Mouse (Mus musculus) lung, adult 18-20 months (tissue): ENCODE results near the gene Tjap1.

ENCODE experiments used
- DNase-seq, 2 experiments: peaks; one replicate each; pipeline ENCODE4 v3.0.0; 2022; ENCODE audit warnings: mixed read lengths in 2 of 2

The Tjap1 gene

DNA sequence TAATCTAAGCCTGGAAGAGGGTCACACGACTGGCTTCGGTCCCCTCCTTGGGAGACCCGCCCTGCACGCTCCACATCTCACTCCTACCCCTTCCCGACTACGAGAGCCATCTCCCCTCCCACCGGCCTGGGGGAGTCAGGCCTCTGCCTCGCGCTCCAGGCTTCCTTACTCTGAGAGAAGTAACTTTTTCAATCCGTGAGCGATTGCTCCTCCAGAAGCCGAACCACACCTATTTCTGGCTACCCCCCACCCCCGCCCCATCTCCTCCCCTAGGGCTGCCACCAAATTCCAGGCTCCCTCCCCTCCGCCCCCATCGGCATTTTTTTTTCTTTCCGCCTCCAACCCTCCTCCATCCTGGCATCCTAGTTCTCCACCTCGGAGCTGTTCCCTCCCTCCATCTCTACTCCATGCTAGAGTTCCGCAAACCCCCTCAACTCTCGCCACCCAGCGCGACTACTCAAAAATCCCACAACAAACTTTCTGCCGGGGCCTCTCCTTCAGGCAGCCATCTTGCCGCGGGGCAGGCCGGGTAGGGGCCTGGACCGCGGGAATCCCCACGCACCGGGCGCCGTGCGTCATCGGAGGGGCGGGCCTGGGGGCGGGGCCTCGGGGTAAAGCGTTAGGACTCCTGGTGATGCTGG lies at the start of gene Tjap1:
Gene Tjap1 (minus strand): TSS at position 544 of the 641 bp plus-strand sequence.
- peak; percentile 82 to 88 for DNase-seq

DNA sequence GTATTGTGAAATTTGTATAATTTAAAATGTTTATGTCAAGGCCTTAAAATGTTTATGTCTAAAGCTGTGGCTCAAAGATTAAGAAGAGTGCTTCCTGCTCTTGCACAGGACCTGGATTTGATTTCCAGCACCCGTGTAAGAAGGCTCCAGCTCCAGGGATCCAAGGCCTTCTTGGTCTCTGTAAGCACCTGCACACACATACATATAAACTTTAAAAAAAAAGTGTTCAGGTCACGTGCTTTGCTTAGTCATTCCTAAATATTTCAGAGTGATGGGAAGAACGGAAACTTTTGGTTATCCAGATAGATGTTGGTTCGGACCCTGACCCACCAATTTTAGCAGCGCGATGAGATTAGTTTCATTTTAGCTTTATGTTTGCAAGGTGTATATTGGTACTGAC lies 45.9 kb upstream of the Tjap1 start:
- no peak for DNase-seq

- peak; percentile 97 to 99 for DNase-seq
Observed at GRCm38 (mm10) chr17:46327906-46328534, 45.2 kb upstream of the Tjap1 start, which contains the start of gene Abcc10. Gene Abcc10, minus strand, starts transcription at chr17:46328352.

DNA sequence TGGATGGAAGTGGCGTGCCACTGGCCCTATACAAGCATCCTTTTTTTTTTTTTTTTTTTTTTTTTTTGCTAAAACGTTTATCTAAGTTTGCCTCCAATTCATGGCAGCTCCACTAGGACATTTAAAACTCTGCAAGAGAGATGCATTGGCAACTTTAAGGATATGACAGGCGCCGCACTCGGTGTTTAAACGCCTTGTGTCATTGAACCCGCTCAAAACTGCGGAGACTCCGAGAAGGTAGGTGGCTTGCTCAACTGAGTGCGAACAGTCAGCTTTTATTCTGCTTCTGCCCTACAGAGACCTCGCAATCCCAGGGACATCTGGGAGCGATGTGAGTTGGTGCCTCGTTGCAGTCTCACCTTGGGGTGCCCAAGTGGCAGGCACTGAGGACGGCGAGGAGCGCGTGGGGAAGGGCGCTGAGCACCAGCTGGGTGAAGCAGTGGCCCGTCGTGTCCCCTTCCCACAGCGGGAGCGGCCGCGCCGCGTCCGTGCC lies 44.6 kb upstream of the Tjap1 start:
- DNase-seq = no peak

- no peak for DNase-seq
Observed at GRCm38 (mm10) chr17:46322046-46322823, 39.4 kb upstream of the Tjap1 start.

DNA sequence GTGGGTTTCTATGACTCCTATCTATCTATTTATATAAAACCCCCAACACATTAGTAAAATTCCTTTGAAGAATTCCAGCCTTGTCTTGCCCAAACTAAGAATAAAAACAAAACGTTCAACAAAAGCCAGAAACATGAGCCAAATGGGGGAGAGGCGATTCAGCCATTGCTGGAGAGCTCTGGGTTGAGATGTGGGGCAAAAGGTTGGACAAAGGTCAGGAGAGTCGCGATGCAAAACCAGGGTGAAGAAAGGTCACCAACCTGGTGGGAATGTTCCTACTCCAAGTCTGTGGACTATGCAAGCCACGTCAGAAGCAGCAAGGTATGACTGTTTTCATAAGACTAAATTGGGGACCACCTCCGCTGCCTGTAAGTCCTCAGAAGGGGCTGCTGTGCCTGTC lies 37.7 kb upstream of the Tjap1 start:
- no peak for DNase-seq

GRCm38 (mm10) chr17:46315813-46316212 lies 33.0 kb upstream of the Tjap1 start:
- DNase-seq = no peak

DNA sequence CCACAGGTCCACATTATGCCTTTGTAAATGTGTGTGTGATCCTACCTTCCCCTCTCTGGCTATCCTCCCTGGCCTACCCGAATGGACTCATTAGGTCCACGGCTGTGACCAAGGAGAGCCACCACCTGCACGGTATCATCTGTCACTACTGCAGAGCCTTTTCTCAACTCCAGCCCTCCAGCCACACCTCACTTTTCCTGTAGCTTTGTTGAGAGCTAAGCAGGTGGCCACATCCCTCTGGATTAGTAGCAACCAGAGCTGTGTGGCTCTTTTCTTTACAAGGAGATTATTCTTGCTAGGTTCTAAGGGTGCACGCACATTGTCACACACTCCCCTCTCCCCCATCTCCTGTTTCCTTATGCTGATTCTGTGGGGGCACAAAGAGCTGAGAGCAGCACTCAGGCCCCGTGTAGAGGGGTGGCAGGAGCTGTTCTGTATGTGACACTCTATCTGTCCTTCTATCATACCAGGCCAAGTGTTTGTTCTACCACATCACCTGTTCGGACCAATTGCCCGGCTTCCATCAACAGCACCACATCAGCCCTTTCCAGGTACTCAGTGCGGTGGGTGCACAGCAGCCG lies 30.4 kb upstream of the Tjap1 start:
- no peak for DNase-seq

DNA sequence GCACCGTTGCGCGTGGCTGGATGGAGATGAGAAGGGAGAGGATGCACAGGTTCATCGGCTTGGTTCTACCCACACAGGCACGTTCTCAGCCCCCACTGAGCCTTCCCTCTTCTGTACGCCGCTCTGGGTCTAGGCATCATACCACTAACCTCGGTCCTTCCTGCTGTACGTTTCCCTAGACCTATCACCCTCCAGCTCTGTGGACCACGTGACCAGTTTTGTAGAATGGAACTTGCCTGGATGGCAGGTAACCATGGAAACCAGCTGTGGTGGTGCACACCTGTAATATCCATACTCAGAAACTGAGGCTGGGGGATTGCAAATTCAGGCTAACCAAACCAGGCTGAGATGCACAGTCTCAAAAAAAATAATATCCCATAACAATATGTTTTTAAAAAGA lies 27.7 kb upstream of the Tjap1 start:
- DNase-seq = no peak

DNA sequence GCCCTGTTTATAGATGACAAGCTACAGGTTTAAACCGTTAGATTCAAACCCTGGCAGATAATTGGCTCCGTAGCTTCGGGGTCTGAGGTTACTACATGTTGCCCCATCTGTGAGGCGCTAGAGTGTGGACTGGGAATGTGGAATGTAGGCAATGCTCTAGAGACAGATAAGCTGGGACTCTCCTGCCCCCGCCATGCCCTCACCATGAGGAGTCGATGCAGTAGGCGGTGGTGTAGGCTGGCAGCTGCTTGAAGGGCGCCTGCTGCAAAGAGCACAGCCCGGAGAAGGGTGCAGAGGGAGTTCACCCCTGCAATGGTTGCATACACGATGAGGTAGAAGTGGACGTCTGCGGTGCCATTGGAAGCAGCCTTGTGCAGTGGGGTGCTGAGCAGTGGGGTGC lies 27.0 kb upstream of the Tjap1 start:
- DNase-seq = no peak

DNA sequence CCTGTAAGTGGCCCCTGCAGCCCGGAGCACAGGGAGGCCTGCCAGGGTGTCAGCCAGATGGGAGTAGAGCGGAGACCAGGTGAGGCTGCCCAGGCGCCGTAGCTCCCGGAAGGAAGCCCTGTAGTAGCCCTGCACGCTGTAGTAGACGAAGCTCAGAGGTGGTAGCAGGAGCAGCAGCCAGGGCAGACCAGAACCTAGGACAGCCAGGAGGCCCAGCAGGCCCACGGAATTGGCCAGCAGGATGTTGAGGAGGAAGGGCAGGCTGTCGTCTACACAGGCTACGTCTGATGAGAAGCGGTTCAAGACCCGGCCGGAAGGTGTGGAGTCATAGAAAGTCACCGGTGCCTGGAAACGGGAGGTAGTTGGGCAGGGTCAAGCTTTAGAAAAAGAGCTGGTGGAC lies 24.1 kb upstream of the Tjap1 start:
- no peak for DNase-seq

- no peak for DNase-seq
Observed at GRCm38 (mm10) chr17:46304184-46304583, 21.4 kb upstream of the Tjap1 start.

DNA sequence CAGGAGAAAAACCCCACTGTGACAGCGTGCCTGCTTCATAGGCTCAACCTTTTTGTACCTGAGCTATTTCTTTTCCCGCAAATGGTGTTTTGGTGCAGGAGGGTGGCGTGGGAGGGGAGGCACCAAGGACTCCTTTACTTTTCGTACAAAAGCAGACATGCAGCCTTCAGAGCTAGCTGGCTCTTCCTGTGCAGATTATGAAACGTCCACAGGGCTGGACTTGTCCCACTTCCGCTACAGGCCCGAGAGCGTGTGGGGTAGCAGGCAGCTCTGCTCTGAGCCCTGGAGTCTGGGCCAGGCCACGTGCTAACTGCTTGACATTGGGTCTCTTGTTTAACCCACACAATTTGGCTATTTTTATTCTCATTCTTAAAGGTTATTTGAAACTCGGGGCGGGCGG lies 19.1 kb upstream of the Tjap1 start:
- DNase-seq = no peak

DNA sequence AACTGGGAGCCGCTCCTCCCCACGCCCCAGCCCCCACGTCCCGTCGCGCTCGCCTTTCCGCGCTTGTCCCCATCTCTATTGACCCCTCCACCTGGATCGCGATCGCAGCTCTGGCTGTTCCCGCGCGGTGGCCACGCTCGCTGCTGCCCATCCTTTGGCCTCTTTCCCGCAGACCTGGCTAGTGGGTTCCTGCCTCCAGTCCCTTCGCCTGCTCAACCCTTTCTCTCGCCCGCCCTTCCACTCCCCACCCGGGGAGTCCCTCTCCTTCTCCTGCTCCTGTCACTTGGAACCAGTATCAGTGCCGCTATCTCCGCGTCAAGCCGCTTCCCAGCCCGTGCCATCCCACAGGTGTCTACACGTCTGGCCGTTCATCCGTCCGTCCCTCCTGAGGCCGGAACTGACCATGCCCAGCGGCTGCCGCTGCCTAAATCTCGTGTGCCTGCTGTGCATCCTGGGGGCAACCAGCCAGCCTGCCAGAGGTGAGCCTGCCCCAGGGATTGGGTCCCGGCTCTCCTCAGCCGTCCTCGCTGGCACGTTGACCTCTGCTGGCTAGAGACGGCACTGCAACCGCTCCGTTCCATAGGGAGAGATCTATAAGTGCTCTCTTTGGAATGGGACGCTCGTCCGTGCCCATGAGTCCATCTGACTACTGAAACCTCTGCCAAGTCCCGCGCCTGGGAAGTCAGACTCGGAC lies 15.5 kb upstream of the Tjap1 start:
- DNase-seq = peak; percentile 82 to 85

DNA sequence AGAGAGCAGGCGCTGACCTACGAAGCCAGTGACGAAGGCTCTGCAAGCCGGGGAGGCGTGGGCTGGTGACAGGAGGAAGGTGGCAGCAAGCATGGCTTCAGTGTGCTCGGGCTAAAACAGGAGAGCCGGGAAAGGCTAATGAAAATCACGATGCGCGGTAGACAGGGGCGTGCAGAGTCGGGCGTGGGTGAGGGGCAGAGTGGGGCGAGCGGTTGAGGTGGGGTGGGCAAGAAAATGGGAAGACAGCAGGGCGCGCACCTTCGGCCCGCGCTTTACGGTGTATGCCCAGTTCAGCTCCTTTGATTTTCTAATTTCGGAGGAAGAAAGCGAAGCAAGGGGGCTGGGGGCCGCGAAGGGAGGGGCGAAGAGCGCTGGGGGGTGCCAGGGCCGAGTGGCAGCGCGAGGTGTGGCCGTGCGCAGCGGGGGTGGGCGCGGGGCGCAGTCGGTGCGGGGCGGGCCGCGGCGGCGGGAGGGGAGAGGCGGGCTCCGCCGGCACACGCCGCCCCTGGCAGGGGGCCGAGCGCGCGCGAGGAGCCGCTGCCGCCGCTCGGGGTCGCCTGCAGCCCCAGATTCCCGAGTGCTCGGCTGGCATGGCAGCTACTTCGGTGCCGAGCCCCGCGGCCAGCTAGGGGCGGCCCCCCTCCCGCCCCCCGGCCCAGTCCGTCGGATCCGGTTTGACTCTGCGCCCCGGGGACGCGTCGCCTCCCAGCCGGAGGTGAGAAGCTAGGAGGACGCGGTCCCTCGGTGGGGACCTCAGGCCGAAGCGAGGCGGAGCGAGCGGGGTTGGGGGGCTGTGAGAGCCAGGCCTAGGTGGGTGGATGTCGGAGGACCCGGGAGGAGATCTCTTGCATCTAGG lies 14.8 kb upstream of the Tjap1 start, which contains the start of gene Dlk2:
Gene Dlk2 (plus strand): TSS at position 58 of the 856 bp plus-strand sequence.
- peak in 1 of 2 experiments; percentile 15 for DNase-seq

DNA sequence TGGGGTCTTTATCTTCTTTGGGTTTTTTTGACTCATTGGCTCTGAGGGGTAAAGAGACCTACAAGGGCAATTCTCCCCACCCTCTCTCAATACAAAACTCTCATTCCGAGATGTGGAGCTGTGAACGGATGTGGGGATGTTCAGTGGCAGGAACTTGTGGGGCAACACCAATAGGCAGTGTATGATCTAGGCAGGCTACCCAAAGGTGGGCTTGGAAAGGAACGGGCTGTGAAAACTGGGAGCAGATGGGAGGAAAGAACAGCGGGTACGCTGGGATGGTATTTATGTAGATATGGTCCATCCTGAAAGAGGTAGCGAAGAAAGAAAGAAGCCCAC lies 14.2 kb upstream of the Tjap1 start:
- DNase-seq = no peak

- no peak for DNase-seq
Observed at GRCm38 (mm10) chr17:46296601-46297000, 13.8 kb upstream of the Tjap1 start.

DNA sequence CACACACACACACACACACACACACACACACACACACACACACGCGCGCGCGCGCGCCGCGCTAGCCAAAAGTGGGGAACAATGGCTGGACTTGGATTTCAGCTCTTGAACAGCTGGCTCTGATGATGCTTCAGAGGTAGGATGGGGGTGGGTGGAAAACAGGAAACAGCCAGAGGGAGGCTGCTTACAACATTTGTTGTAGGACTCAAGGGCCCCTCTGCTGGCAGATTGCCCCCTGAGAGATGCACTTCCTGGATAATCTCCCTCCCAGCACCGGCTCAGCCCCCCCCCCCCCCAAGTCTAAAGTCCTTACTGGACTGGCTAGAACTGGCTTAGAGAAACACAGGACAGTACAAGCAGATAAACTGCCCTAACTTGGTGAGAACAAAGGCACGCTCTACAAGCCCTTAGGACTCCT lies 4.9 kb upstream of the Tjap1 start:
- DNase-seq = peak in 1 of 2 experiments; percentile 39

- DNase-seq = no peak
Observed at GRCm38 (mm10) chr17:46285407-46285806, 2.6 kb upstream of the Tjap1 start.

DNA sequence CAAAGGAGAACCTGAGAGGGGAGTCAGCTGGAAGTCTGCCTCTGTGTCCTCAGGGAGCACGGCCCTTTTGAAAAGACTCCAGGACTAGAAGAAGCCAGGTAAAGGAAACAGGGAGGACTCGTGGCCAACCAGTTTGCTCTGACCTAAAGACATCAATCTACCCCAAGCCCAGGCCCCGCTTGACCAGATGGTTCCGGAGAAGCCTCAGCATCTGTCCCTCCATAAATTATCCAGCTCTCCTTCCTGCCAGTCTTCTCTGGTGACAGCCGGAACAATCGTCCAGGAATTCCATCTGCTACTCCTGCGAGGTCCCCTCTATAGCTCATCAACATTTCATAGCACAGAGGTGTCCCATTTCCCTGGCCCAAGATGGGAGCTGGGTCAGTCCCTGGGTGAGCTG lies 1.8 kb upstream of the Tjap1 start:
- DNase-seq = no peak

DNA sequence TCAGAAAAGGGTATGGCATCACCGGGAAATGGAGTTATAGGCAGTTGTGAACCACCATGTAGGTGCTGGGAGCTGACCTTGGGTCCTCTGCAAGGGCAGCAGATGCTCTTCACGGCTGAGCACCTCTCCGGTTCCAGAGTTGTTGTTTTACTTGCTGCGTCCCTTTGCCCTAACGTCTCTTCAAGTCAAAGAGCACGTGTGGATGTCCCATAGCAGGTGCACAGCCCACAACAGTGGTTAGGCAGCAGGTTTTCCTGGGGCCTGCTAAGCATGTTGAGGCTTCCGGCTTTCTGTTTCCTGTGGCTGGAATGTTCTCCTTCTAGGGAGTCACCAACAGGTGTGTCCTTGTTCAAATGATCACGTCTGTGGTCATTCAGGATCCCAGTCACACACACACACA lies 1.1 kb upstream of the Tjap1 start:
- DNase-seq = no peak

DNA sequence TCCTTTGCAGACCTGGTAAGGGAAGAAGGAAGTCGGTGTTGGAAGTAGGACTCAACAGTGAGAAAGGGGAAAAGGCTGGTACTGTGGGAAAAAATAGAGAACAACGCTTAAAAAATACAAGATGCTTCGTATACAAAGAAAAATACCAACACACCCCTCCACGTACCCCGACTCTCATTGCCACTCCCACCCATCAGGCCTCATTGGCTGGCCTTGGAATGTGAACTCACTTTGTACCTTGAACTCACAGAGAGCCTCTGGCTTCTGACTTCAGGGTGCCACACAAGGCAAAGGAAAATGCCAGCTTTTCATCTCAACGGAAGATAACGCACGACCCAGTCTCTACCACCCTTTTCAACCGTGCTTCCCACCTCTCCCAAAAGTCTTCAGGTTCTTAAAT lies 314 bp upstream of the Tjap1 start:
- no peak for DNase-seq
